Mouse (Mus musculus): ENCODE data around the gene Use1. TPM values are rescaled to one million over a fixed set of nuclear protein-coding genes. Genes with fewer than 3 reads are reported as not detected.

The Use1 gene
- polyA plus RNA-seq, 1 experiment from 2014 or later, result 69.9 TPM

- peak overlapping the region; percentile 98 for H3K9ac ChIP-seq
Observed at GRCm38 (mm10) chr8:71379008-71379407, 12.4 kb downstream of the Use1 start.

GRCm38 (mm10) chr8:71379512-71380075 lies 12.9 kb downstream of the Use1 start:
- no peak overlapping the region for H3K27ac ChIP-seq (ENCODE audit: poor library complexity, severe bottlenecking)

More at GRCm38 (mm10) chr8:71379008-71379407, 12.4 kb downstream of the Use1 start:
- H3K4me1 ChIP-seq (replicated peaks), result peaks cover 66% of the 10 kb centered on the region
- H3K36me3 ChIP-seq, result peaks cover 42% of the 10 kb centered on the region
- H3K27ac ChIP-seq (ENCODE audit: poor library complexity, severe bottlenecking), result no peak overlapping the region
- no peak for ATAC-seq (ENCODE audit: insufficient number of reproducible peaks, low FRiP score)
- H3K27me3 ChIP-seq (replicated peaks), result no peaks in the 10 kb centered on the region
- peak overlapping the region; percentile 95 for H3K4me2 ChIP-seq
- H3K9me3 ChIP-seq (replicated peaks), result no peaks in the 10 kb centered on the region
- peak overlapping the region; percentile 94 for H3K4me3 ChIP-seq
- WGBS, result 80% methylated on average over 4 of the region's 4 CpGs

GRCm38 (mm10) chr8:71380178-71381171 lies 13.8 kb downstream of the Use1 start:
- Histone ChIP-seq H3K4me2 (peak overlapping the region; percentile 95), H3K9me3 (replicated peaks) (no peaks in the 10 kb centered on the region), H3K4me1 (replicated peaks) (peaks cover 55% of the 10 kb centered on the region), H3K4me3 (peak overlapping the region; percentile 94), H3K27me3 (replicated peaks) (no peaks in the 10 kb centered on the region), H3K36me3 (peaks cover 27% of the 10 kb centered on the region), H3K9ac (peak overlapping the region; percentile 98), H3K27ac (ENCODE audit: poor library complexity, severe bottlenecking) (peak overlapping the region; percentile 88; the same call in 1 of the 2 replicates)
- 2% methylated on average over 72 of the region's 72 CpGs for WGBS
- no peak for ATAC-seq (ENCODE audit: insufficient number of reproducible peaks, low FRiP score)

More at GRCm38 (mm10) chr8:71379512-71380075, 12.9 kb downstream of the Use1 start:
- peaks cover 36% of the 10 kb centered on the region for H3K36me3 ChIP-seq
- H3K27me3 ChIP-seq (replicated peaks), result no peaks in the 10 kb centered on the region
- peak overlapping the region; percentile 98 for H3K9ac ChIP-seq
- H3K4me1 ChIP-seq (replicated peaks), result peaks cover 64% of the 10 kb centered on the region
- peak overlapping the region; percentile 94 for H3K4me3 ChIP-seq
- no peaks in the 10 kb centered on the region for H3K9me3 ChIP-seq (replicated peaks)
- ATAC-seq (ENCODE audit: insufficient number of reproducible peaks, low FRiP score), result no peak
- H3K4me2 ChIP-seq, result peak overlapping the region; percentile 95
- 50% methylated on average over 3 of the region's 3 CpGs for WGBS

- Histone ChIP-seq H3K4me1 (replicated peaks) (peaks cover 45% of the 10 kb centered on the region), H3K4me2 (peak within 1 kb of the TSS; percentile 95), H3K4me3 (peak within 1 kb of the TSS; percentile 94), H3K9ac (peak within 1 kb of the TSS; percentile 98), H3K27ac (ENCODE audit: poor library complexity, severe bottlenecking) (peak within 1 kb of the TSS; percentile 88), H3K9me3 (replicated peaks) (no peaks in the 10 kb centered on the region), H3K27me3 (replicated peaks) (no peaks in the 10 kb centered on the region), H3K36me3 (peaks cover 21% of the 10 kb centered on the region)
- WGBS, result 2% methylated on average over 75 of the region's 89 CpGs
- ATAC-seq (ENCODE audit: insufficient number of reproducible peaks, low FRiP score), result peak; percentile 41
Observed at GRCm38 (mm10) chr8:71381421-71381970, 14.8 kb downstream of the Use1 start, which contains the start of gene Nr2f6. Gene Nr2f6, minus strand, starts transcription at chr8:71381960.

GRCm38 (mm10) chr8:71381971-71382961 lies 15.6 kb downstream of the Use1 start:
- peak; percentile 89 for ATAC-seq (ENCODE audit: insufficient number of reproducible peaks, low FRiP score)
- Histone ChIP-seq H3K27me3 (replicated peaks) (no peaks in the 10 kb centered on the region), H3K9me3 (replicated peaks) (no peaks in the 10 kb centered on the region), H3K4me2 (peak overlapping the region; percentile 95), H3K4me1 (replicated peaks) (peaks cover 38% of the 10 kb centered on the region), H3K9ac (peak overlapping the region; percentile 86), H3K36me3 (peaks cover 18% of the 10 kb centered on the region), H3K27ac (ENCODE audit: poor library complexity, severe bottlenecking) (peak overlapping the region; percentile 88), H3K4me3 (peak overlapping the region; percentile 94)
- WGBS, result 4% methylated on average over 55 of the region's 80 CpGs

- no peak for ATAC-seq (ENCODE audit: insufficient number of reproducible peaks, low FRiP score)
- H3K36me3 ChIP-seq, result peaks cover 6% of the 10 kb centered on the region
- H3K27me3 ChIP-seq (replicated peaks), result no peaks in the 10 kb centered on the region
- H3K27ac ChIP-seq (ENCODE audit: poor library complexity, severe bottlenecking), result no peak overlapping the region
- H3K4me2 ChIP-seq, result no peak overlapping the region
- no peaks in the 10 kb centered on the region for H3K9me3 ChIP-seq (replicated peaks)
- peaks cover 35% of the 10 kb centered on the region for H3K4me1 ChIP-seq (replicated peaks)
- H3K4me3 ChIP-seq, result no peak overlapping the region
- H3K9ac ChIP-seq, result no peak overlapping the region
- 36% methylated on average over 12 of the region's 12 CpGs for WGBS
Observed at GRCm38 (mm10) chr8:71383396-71383795, 16.7 kb downstream of the Use1 start.

- H3K27me3 ChIP-seq (replicated peaks), result no peaks in the 10 kb centered on the region
- WGBS, result 67% methylated on average over 3 of the region's 3 CpGs
- no peak overlapping the region for H3K9ac ChIP-seq
- H3K27ac ChIP-seq (ENCODE audit: poor library complexity, severe bottlenecking), result no peak overlapping the region
- peaks cover 30% of the 10 kb centered on the region for H3K4me1 ChIP-seq (replicated peaks)
- H3K4me2 ChIP-seq, result no peak overlapping the region
- ATAC-seq (ENCODE audit: insufficient number of reproducible peaks, low FRiP score), result no peak
- no peaks in the 10 kb centered on the region for H3K9me3 ChIP-seq (replicated peaks)
- peaks cover 2% of the 10 kb centered on the region; the same call in 1 of the 2 replicates for H3K36me3 ChIP-seq
- no peak overlapping the region for H3K4me3 ChIP-seq
Observed at GRCm38 (mm10) chr8:71383860-71384259, 17.2 kb downstream of the Use1 start.

GRCm38 (mm10) chr8:71385212-71385835 lies 18.7 kb downstream of the Use1 start:
- no peaks in the 10 kb centered on the region for H3K27me3 ChIP-seq (replicated peaks)
- H3K4me3 ChIP-seq, result no peak overlapping the region
- no peaks in the 10 kb centered on the region for H3K9me3 ChIP-seq (replicated peaks)
- 64% methylated on average over 12 of the region's 12 CpGs for WGBS
- H3K4me1 ChIP-seq (replicated peaks), result peaks cover 16% of the 10 kb centered on the region
- no peak overlapping the region for H3K9ac ChIP-seq
- ATAC-seq (ENCODE audit: insufficient number of reproducible peaks, low FRiP score), result no peak
- no peak overlapping the region for H3K27ac ChIP-seq (ENCODE audit: poor library complexity, severe bottlenecking)
- H3K36me3 ChIP-seq, result no peaks in the 10 kb centered on the region
- no peak overlapping the region for H3K4me2 ChIP-seq

- Histone ChIP-seq H3K9ac (no peak overlapping the region), H3K4me3 (no peak overlapping the region), H3K9me3 (replicated peaks) (no peaks in the 10 kb centered on the region), H3K36me3 (no peaks in the 10 kb centered on the region), H3K4me2 (no peak overlapping the region), H3K4me1 (replicated peaks) (peaks cover 6% of the 10 kb centered on the region), H3K27ac (ENCODE audit: poor library complexity, severe bottlenecking) (no peak overlapping the region), H3K27me3 (replicated peaks) (no peaks in the 10 kb centered on the region)
- WGBS, result 47% methylated on average over 1 of the region's 1 CpGs
- ATAC-seq (ENCODE audit: insufficient number of reproducible peaks, low FRiP score), result no peak
Observed at GRCm38 (mm10) chr8:71388267-71388666, 21.6 kb downstream of the Use1 start.

GRCm38 (mm10) chr8:71391696-71392095 lies 25.0 kb downstream of the Use1 start:
- Histone ChIP-seq H3K4me1 (replicated peaks) (no peaks in the 10 kb centered on the region), H3K4me3 (no peak overlapping the region), H3K4me2 (no peak overlapping the region), H3K36me3 (no peaks in the 10 kb centered on the region), H3K27ac (ENCODE audit: poor library complexity, severe bottlenecking) (no peak overlapping the region), H3K9ac (no peak overlapping the region), H3K27me3 (replicated peaks) (no peaks in the 10 kb centered on the region), H3K9me3 (replicated peaks) (no peaks in the 10 kb centered on the region)
- no peak for ATAC-seq (ENCODE audit: insufficient number of reproducible peaks, low FRiP score)
- WGBS, result 78% methylated on average over 2 of the region's 2 CpGs

Measured in heart, embryonic 12.5 days (tissue).